Mouse (Mus musculus) telencephalon, adult 2 months (tissue): ENCODE data around the gene Ecm2.

Experiments used
- DNase-seq: peaks from one replicate; pipeline ENCODE4 v3.0.0-alpha.2; 2011; ENCODE audit warnings: low read depth, low spot score

Ecm2 gene

GRCm38 (mm10) chr13:49504510-49504909, at the start of gene Ecm2:
Ecm2 (plus strand) TSS chr13:49504810.
- no peak for DNase-seq

GRCm38 (mm10) chr13:49460276-49460675, 44.3 kb upstream of the Ecm2 start:
- DNase-seq: no peak

- DNase-seq: peak; percentile 49
Measured at GRCm38 (mm10) chr13:49460692-49461414, 43.8 kb upstream of the Ecm2 start.

GRCm38 (mm10) chr13:49461458-49462132, 43.0 kb upstream of the Ecm2 start:
- DNase-seq: no peak

GRCm38 (mm10) chr13:49462921-49463320, 41.7 kb upstream of the Ecm2 start:
- DNase-seq: no peak

GRCm38 (mm10) chr13:49465875-49466274, 38.7 kb upstream of the Ecm2 start:
- no peak for DNase-seq

GRCm38 (mm10) chr13:49466393-49467075, 38.1 kb upstream of the Ecm2 start:
- no peak for DNase-seq

- DNase-seq: no peak
Measured at GRCm38 (mm10) chr13:49467585-49467984, 37.0 kb upstream of the Ecm2 start.

GRCm38 (mm10) chr13:49469002-49469401, 35.6 kb upstream of the Ecm2 start:
- DNase-seq: no peak

- DNase-seq: no peak
Measured at GRCm38 (mm10) chr13:49470319-49470718, 34.3 kb upstream of the Ecm2 start.

GRCm38 (mm10) chr13:49470806-49471205, 33.8 kb upstream of the Ecm2 start:
- no peak for DNase-seq

- no peak for DNase-seq
Measured at GRCm38 (mm10) chr13:49471981-49472675, 32.5 kb upstream of the Ecm2 start.

- no peak for DNase-seq
Measured at GRCm38 (mm10) chr13:49472676-49473005, 32.0 kb upstream of the Ecm2 start.

- no peak for DNase-seq
Measured at GRCm38 (mm10) chr13:49477887-49478286, 26.7 kb upstream of the Ecm2 start.

- DNase-seq: no peak
Measured at GRCm38 (mm10) chr13:49478851-49479374, 25.7 kb upstream of the Ecm2 start.

- DNase-seq: no peak
Measured at GRCm38 (mm10) chr13:49479399-49479798, 25.2 kb upstream of the Ecm2 start.

GRCm38 (mm10) chr13:49480057-49480456, 24.6 kb upstream of the Ecm2 start:
- no peak for DNase-seq

GRCm38 (mm10) chr13:49480551-49480950, 24.1 kb upstream of the Ecm2 start:
- DNase-seq: no peak

- DNase-seq: peak; percentile 24
Measured at GRCm38 (mm10) chr13:49485388-49485787, 19.2 kb upstream of the Ecm2 start.

- peak; percentile 12 for DNase-seq
Measured at GRCm38 (mm10) chr13:49492376-49493368, 11.9 kb upstream of the Ecm2 start, which contains the start of gene Tes3-ps. Tes3-ps (plus strand) TSS chr13:49493318.

GRCm38 (mm10) chr13:49505776-49506175, 1.2 kb downstream of the Ecm2 start:
- no peak for DNase-seq
